Mouse (Mus musculus): ENCODE measurements around the gene Zdhhc24.

Zdhhc24 gene

GRCm38 (mm10) chr19:4879324-4879703, 846 bp downstream of the Zdhhc24 start:
- DNase-seq: no peak

- DNase-seq: no peak
Measured at GRCm38 (mm10) chr19:4883961-4884360, 5.5 kb downstream of the Zdhhc24 start.

- no peak for DNase-seq
Measured at GRCm38 (mm10) chr19:4889791-4890190, 11.3 kb downstream of the Zdhhc24 start.

GRCm38 (mm10) chr19:4891798-4892197, 13.3 kb downstream of the Zdhhc24 start:
- no peak for DNase-seq

DNA sequence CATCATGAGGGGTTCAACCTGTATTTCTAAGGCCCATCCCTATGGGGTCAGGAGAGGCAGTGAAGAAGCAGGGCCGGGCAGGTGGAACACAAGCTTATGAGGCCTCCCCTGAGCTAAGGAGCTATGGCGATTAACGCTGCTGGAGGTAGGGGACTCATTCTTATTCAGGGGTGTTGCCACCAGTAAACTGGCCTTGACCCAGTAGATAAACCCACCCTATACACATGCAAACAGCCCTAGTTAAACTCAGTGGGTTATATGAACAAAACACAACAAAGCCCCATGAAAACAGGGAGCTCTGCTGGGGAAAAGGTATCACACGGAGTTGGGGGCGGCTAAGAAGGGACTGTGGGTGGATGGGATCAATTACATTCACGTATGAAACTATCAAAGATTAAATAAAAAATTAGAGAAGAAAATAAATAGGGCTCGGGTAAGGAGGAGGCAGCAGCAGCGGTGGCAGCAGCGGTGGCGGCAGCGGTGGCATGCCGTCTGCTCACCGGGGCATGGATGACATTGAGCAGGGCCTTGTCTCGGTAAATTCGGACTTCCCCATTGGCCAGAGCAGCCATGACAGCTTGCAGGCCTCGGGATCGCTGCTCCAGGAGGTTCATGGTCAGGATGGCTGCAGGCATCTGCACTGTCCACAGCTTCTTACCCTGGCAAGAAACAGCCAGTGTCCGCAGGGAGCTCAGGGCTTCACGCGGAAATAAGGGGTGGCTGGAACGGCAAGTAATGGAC, 18.5 kb downstream of the Zdhhc24 start:
- DNase-seq: no peak

DNA sequence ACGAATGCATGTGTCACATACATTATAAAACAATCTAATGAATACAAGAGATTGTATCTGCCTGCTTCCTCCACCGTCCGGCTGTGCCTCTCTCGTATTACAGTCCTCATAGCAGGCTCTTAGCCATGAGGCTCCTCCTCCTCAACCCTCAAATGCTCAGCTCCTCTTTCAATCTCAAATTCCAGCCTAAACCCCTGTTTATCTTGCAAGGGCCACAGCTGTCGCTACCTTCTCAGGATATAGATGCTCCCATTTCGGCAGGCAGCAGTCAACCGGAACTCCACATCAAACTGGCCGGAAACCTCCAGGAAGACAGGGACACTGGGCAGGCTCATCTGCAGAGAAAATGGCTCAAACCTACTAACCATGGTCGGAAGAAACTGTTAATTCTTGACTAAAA, 20.5 kb downstream of the Zdhhc24 start:
- DNase-seq: no peak

DNA sequence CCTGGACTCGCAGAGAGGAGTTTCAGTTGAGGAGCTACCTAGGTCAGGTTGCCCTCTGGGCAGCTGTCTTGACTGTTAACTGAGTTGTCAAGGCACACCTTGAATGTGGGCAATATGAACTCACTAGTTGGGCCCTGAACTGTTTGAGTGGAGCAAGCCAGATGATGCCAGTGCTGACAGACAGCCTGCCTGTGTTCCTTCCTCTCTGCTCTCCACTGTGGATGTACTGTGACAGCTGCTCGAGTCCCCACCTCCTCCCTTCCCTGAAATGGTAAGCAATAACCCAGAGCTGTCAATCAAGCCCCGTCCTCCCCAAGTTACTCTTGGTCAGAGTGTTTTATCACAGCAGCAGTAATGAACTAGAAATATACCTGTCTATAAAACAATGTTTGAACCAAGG, 21.4 kb downstream of the Zdhhc24 start:
- no peak for DNase-seq

DNA sequence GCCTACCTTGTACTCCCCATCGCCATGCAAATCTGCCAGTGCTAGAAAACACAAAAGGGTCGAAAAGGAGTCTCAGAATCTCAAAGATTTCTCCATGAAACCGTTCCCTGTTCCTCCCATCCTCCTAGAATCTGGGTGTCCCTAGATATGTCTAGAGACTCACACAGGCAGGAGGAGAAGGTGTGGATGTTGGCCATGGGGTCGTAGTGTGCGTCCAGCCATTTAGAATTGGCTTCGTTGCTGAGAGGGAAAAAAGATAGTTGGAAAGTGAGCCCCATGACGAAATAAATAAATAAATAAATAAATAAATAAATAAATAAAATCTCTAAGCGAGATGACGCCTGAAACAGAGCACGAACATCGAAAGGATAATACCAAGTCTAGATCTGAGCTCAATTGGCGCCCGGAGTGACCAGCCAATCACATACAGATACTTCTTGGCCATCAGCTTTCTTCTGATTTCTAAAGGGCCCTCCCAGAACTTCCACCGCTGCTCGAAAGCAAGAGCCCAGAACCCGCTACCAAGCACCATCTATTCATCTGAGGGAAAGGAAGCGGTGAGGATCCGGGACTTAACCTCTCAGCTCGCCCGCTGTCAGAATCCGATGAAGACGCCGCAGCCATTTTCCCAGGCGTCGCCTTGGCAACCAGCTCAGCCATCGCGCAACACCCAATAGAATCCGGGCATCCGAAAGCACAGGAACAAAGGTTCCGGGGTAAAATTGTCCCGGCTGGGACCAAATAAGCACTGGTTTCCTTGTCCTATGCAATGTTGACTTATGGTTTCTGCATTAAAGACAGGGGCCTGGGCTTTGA, 27.7 kb downstream of the Zdhhc24 start, which contains the start of gene Bbs1:
Gene Bbs1 (minus strand): TSS at position 650 of the 816 bp plus-strand sequence.
- DNase-seq: peak; percentile 88

DNA sequence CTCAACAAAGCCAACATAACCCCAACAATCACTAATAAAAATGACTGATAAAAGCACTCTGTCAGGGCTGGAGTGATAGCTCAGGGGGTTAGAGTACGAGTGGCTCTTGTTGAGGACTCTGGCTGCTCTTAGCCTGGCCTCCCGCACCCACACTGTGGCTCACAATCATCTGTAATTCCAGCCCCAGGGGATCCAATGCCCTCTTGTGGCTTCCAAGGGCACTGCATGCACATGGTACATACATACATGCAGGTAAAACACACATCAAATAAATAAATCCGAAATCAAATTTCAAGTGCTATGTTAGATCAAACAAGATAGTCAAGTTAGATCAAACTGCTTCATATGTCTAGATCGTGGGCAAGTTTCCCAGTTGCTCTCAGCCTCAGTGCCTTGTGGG, 29.6 kb downstream of the Zdhhc24 start:
- peak; percentile 59 for DNase-seq

- DNase-seq: no peak
Measured at GRCm38 (mm10) chr19:4909376-4909775, 30.9 kb downstream of the Zdhhc24 start.

- no peak for DNase-seq
Measured at GRCm38 (mm10) chr19:4915924-4916603, 37.6 kb downstream of the Zdhhc24 start.

DNA sequence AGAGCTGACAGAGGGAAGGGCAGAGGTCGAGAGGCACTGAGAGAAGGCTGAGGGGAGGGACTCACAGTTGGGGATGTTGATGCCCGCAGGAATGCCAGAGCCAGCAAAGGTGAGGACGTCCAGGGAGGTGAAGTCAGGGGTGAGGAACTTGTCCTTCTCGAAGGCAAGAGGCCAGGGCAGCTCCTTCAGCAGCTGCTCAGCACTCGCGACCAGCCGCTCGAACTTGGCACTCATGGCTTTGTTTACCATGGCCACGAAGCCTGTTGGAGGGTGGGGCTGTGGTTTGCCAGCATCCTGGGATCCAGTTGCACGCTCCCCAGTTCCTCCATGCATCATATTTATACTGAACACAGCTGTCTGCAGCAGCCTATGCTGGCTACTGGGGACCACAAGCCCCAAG, 38.4 kb downstream of the Zdhhc24 start:
- DNase-seq: no peak

- DNase-seq: no peak
Measured at GRCm38 (mm10) chr19:4919652-4920051, 41.2 kb downstream of the Zdhhc24 start.

DNA sequence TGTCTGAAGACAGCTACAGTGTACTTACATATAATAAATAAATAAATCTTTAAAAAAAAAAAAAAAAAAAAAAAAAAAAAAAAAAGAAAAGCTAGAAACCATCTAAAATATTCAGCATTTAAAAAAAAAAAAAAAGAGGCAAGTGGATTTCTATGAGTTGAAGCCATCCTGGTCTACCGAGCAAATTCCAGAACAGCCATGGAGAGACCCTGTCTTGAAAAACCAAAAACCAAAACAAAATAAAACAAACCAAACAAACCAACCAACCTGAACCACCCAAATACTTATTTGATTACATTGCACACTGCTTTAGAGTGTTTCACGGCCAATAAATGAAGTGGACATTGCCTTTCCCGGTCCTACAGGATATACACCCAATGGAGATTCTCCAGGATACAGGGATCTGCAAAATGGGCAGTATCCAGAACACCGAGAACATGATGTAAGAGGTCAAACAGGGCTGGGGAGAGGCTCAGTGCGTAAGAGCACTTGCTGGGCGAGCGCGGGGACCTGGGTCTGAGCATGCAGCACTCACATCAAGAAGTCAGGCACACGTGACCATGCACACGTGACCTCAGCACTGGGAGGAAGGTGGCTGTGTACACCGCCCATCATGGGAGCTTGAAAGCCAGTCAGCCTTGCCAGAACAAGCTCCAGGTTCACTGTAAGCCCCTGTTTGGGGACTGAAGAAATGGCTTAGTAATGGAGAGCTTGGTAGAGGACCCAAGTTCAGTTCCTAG, 46.8 kb downstream of the Zdhhc24 start:
- DNase-seq: no peak

- peak; percentile 100 for DNase-seq
Measured at GRCm38 (mm10) chr19:4927904-4928531, 49.5 kb downstream of the Zdhhc24 start, which contains the start of gene Dpp3. Gene Dpp3, minus strand, starts transcription at chr19:4928287.

DNA sequence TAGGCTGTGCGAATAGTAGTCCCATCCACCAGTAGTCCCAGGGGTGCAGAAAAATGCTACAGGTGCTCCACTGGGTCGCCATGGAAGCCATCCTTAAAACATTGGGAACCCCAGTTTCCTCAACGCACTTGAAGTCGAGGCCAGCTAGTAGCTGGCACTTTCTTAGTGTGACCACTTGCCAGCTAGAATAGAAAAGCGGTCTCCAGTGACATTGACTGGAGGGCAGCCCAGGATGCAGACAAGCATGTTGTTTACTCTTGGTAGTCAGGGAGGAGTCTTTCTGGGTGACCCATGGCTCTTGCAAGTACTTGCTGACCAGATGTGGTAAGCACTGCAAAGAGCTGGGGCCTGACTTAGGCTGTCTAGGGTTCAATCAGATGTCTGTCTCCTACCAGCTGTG, 50.3 kb downstream of the Zdhhc24 start:
- no peak for DNase-seq

All from kidney, postnatal 10 days (tissue).